Mouse (Mus musculus): Measurements from ENCODE around the gene Fer. TPM values are rescaled to one million over a fixed set of nuclear protein-coding genes. Genes with fewer than 3 reads are reported as not detected.

Fer gene
- polyA plus RNA-seq, 1 experiment from 2014 or later, result 12.6 TPM

DNA sequence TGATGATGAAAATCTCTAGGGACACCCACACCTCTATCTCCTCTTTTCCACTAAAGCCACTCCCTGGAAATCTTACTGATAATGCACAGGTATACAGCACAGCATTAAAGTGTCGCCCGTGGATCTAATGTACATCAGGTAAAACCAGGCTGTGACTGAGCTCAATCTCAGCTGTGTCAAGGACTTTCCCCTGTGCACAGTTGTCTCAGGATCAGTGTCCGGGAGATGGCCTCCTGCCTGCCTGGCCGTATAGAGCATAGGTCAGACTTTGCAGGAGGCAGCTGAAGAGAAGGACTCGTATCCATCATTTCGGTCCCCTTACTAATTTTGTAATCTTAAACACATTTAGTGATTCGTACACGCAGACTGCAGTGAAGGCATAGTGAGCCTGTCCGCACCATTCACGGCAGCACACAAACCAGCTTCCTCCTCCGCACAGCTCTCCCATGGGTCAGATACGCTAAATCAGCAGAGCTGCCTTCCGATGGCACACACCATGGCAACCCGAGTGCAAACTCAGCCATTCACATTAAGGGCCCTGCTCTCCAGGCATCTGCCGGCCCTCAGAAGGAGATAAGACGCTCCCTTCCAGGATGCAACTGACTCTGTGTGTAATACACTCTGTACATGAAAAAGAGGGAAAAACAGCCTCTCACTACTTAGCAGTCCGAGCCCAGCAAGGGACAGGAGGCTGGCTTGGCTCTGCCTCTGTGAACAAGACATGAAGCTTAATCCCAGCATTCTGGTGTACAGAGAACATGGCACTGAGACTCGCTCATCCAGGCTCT lies 277.4 kb downstream of the Fer start:
- Histone ChIP-seq H3K4me1 (replicated peaks; ENCODE audit: control insufficient read depth, insufficient read depth, low read length) (no peaks in the 10 kb centered on the region), H3K27me3 (replicated peaks; ENCODE audit: control insufficient read depth, insufficient read depth, low read length) (no peaks in the 10 kb centered on the region), H3K9ac (ENCODE audit: low read depth, low read length) (no peak overlapping the region), H3K4me3 (ENCODE audit: low read depth, low read length) (no peak overlapping the region), H3K36me3 (ENCODE audit: control insufficient read depth, insufficient read depth) (peaks cover 32% of the 10 kb centered on the region), H3K9me3 (ENCODE audit: control insufficient read depth) (no peaks in the 10 kb centered on the region), H3K4me2 (replicated peaks; ENCODE audit: low read depth) (no peak overlapping the region), H3K27ac (ENCODE audit: low read depth, low read length) (no peak overlapping the region)
- WGBS, result 88% methylated on average over 18 of the region's 18 CpGs
- no peak for TF ChIP-seq CTCF (IDR thresholded peaks at IDR 0.05; ENCODE audit: low read depth)
- ATAC-seq, result no peak

DNA sequence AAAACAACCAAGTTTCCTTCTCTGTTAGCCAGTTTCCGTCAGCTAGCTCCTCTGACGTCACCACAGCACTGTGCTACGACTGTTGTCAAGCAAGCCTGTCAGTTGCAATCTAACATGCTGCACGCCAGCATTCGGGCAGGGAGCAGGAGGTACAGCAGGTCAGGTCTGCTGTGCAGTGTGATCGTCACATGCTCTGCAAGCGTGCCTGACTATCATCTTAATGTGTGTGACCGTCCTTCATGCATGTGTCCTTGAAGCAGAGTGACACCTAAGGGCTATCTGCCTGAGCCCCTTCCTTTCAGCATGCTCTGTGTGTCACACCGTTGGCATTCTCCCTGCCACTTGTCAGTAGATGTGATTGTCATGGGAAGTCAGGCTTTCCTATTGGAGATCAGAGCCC lies 279.0 kb downstream of the Fer start:
- no peak overlapping the region for H3K9ac ChIP-seq (ENCODE audit: low read depth, low read length)
- ATAC-seq, result no peak
- WGBS, result 84% methylated on average over 9 of the region's 9 CpGs
- no peak overlapping the region for H3K4me3 ChIP-seq (ENCODE audit: low read depth, low read length)
- no peak overlapping the region for H3K27ac ChIP-seq (ENCODE audit: low read depth, low read length)
- no peaks in the 10 kb centered on the region for H3K27me3 ChIP-seq (replicated peaks; ENCODE audit: control insufficient read depth, insufficient read depth, low read length)
- H3K4me1 ChIP-seq (replicated peaks; ENCODE audit: control insufficient read depth, insufficient read depth, low read length), result no peaks in the 10 kb centered on the region
- H3K4me2 ChIP-seq (replicated peaks; ENCODE audit: low read depth), result no peak overlapping the region
- no peaks in the 10 kb centered on the region for H3K9me3 ChIP-seq (ENCODE audit: control insufficient read depth)
- peaks cover 32% of the 10 kb centered on the region for H3K36me3 ChIP-seq (ENCODE audit: control insufficient read depth, insufficient read depth)
- TF ChIP-seq CTCF (IDR thresholded peaks at IDR 0.05; ENCODE audit: low read depth), result no peak

- H3K27ac ChIP-seq (ENCODE audit: low read depth, low read length), result no peak overlapping the region
- TF ChIP-seq CTCF (IDR thresholded peaks at IDR 0.05; ENCODE audit: low read depth), result no peak
- ATAC-seq, result no peak
- WGBS, result 54% methylated on average over 4 of the region's 4 CpGs
- H3K36me3 ChIP-seq (ENCODE audit: control insufficient read depth, insufficient read depth), result no peaks in the 10 kb centered on the region
- no peak overlapping the region for H3K4me2 ChIP-seq (replicated peaks; ENCODE audit: low read depth)
- H3K4me3 ChIP-seq (ENCODE audit: low read depth, low read length), result no peak overlapping the region
- H3K4me1 ChIP-seq (replicated peaks; ENCODE audit: control insufficient read depth, insufficient read depth, low read length), result no peaks in the 10 kb centered on the region
- no peaks in the 10 kb centered on the region for H3K9me3 ChIP-seq (ENCODE audit: control insufficient read depth)
- no peaks in the 10 kb centered on the region for H3K27me3 ChIP-seq (replicated peaks; ENCODE audit: control insufficient read depth, insufficient read depth, low read length)
- no peak overlapping the region for H3K9ac ChIP-seq (ENCODE audit: low read depth, low read length)
These were observed 283.5 kb downstream of the Fer start for GRCm38 (mm10) chr17:64146409-64146808.

- Histone ChIP-seq H3K27me3 (replicated peaks; ENCODE audit: control insufficient read depth, insufficient read depth, low read length) (no peaks in the 10 kb centered on the region), H3K4me2 (replicated peaks; ENCODE audit: low read depth) (no peak overlapping the region), H3K9ac (ENCODE audit: low read depth, low read length) (no peak overlapping the region), H3K9me3 (ENCODE audit: control insufficient read depth) (no peaks in the 10 kb centered on the region), H3K27ac (ENCODE audit: low read depth, low read length) (no peak overlapping the region), H3K4me1 (replicated peaks; ENCODE audit: control insufficient read depth, insufficient read depth, low read length) (no peaks in the 10 kb centered on the region), H3K4me3 (ENCODE audit: low read depth, low read length) (no peak overlapping the region), H3K36me3 (ENCODE audit: control insufficient read depth, insufficient read depth) (no peaks in the 10 kb centered on the region)
- 92% methylated on average over 1 of the region's 1 CpGs for WGBS
- ATAC-seq, result no peak
- no peak for TF ChIP-seq CTCF (IDR thresholded peaks at IDR 0.05; ENCODE audit: low read depth)
These were observed 287.9 kb downstream of the Fer start for GRCm38 (mm10) chr17:64150717-64151116.

DNA sequence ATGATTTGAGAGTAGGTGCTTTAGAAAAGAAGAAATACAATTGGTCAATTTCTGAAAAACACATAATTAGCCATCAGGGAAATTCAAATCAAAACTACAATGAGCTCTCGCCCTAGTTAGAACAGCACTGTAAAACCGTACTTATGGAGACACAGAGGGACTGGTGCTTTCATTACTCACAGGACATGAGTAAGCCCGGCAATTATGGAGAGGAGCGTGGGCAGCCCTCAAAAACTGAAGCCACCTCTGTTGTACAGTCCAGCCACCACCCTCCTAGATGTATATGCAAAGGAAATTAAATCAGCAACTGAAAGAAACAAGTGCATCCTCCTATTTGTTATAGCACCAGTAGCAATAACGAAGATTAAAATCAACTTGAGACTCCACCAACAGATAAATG lies 304.9 kb downstream of the Fer start:
- H3K4me2 ChIP-seq (replicated peaks; ENCODE audit: low read depth), result no peak overlapping the region
- 93% methylated on average over 5 of the region's 5 CpGs for WGBS
- no peak for TF ChIP-seq CTCF (IDR thresholded peaks at IDR 0.05; ENCODE audit: low read depth)
- H3K27me3 ChIP-seq (replicated peaks; ENCODE audit: control insufficient read depth, insufficient read depth, low read length), result no peaks in the 10 kb centered on the region
- H3K4me3 ChIP-seq (ENCODE audit: low read depth, low read length), result no peak overlapping the region
- H3K27ac ChIP-seq (ENCODE audit: low read depth, low read length), result no peak overlapping the region
- H3K36me3 ChIP-seq (ENCODE audit: control insufficient read depth, insufficient read depth), result no peaks in the 10 kb centered on the region
- ATAC-seq, result no peak
- H3K9ac ChIP-seq (ENCODE audit: low read depth, low read length), result no peak overlapping the region
- no peaks in the 10 kb centered on the region for H3K9me3 ChIP-seq (ENCODE audit: control insufficient read depth)
- H3K4me1 ChIP-seq (replicated peaks; ENCODE audit: control insufficient read depth, insufficient read depth, low read length), result no peaks in the 10 kb centered on the region

DNA sequence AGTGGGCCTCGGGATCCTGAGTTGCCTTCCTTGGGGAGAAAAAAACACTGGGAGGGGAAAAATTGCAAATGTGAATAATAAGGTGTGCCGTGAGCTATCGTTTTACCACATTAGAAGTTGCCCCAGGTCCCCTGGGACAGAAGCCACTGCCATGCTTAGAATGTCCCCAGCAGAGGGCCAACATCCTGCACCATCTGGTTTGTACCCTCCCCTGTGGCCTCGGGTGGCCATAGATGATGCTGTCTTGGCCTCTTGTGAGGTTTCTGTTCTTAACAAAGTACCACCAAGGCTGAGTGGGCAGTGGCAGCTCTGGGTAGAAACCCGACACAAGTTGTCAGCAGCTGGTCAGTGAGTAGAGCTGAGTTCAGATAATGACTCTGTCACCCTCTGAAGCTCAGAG lies 307.2 kb downstream of the Fer start:
- no peak for TF ChIP-seq CTCF (IDR thresholded peaks at IDR 0.05; ENCODE audit: low read depth)
- no peak for ATAC-seq
- 69% methylated on average over 5 of the region's 5 CpGs for WGBS

More for the DNA sequence above, 307.2 kb downstream of the Fer start:
- Histone ChIP-seq H3K4me1 (replicated peaks; ENCODE audit: control insufficient read depth, insufficient read depth, low read length) (no peaks in the 10 kb centered on the region), H3K27me3 (replicated peaks; ENCODE audit: control insufficient read depth, insufficient read depth, low read length) (no peaks in the 10 kb centered on the region), H3K36me3 (ENCODE audit: control insufficient read depth, insufficient read depth) (no peaks in the 10 kb centered on the region), H3K27ac (ENCODE audit: low read depth, low read length) (no peak overlapping the region), H3K4me3 (ENCODE audit: low read depth, low read length) (no peak overlapping the region), H3K9me3 (ENCODE audit: control insufficient read depth) (no peaks in the 10 kb centered on the region), H3K4me2 (replicated peaks; ENCODE audit: low read depth) (no peak overlapping the region), H3K9ac (ENCODE audit: low read depth, low read length) (no peak overlapping the region)

Data from intestine, postnatal 0 days (tissue).